Mouse (Mus musculus): ENCODE measurements around the gene Csf3. TPM values are rescaled to one million over a fixed set of nuclear protein-coding genes. Genes with fewer than 3 reads are reported as not detected.
A peak's percentile ranks its signal among the peaks of the same experiment; 100 is the strongest.

Csf3 gene
- polyA plus RNA-seq, 1 experiment, result 0.22 TPM

DNA sequence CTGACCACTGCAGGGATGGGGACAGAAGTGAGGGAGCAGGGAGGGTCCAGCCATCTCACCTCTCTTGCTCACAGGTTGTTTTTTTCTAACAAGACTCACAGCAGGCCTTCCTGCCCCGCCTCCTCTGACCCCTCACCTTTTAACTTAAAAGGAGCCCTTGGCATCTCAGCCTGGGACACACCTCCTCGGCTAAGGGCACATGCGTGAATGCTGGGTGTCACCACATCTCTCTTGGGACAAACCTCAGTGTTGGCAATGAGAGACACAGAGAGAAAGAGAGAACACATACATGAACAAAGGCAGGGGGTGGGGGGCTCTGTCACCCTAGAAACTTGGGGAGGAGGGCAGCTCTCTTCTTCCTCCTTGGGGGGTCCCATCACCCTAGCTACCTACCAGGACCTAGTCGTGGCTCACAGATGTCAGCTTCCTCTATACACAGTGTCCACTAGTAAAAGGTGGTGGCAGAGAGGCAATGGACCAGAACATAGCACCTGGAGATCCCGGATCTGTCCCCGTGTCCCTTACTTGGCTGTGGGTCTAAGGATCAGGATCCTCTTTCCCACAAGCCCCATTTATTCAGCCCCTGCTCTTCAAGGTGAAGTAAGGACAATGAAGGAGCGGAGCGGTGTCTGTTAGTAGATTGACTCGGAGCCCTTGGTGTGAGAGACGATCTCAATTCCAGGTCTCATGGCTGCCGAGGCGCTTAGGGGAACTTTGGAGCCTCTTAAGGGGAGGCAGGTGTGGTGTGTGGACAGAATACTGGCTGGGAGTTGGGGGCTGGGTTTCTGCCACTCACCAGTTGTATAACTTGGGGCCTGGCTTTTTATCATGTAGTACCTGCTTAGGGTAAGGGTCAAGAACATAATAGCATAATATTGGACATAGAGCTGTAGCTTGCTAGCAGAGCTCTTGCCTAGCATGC is 45.1 kb downstream of the Csf3 start:
- 0 out of 2 replicates have a peak overlapping the region, but pooled peaks have one; percentile 0 for H3K27ac ChIP-seq (ENCODE audit: control insufficient read depth, insufficient read depth, low read length)
- TF ChIP-seq CTCF (IDR thresholded peaks at IDR 0.05; ENCODE audit: borderline replicate concordance, control insufficient read depth, extremely low read depth, insufficient read depth, low read length, poor library complexity), result no peak
- TF ChIP-seq POLR2A (IDR thresholded peaks at IDR 0.05; ENCODE audit: control insufficient read depth, extremely low read depth, insufficient read depth, low read length, poor library complexity), result no peak
- 72% methylated on average over 12 of the region's 12 CpGs for WGBS
- H3K4me1 ChIP-seq (replicated peaks; ENCODE audit: control insufficient read depth, insufficient read depth, low read length), result peaks cover 68% of the 10 kb centered on the region
- no peaks in the 10 kb centered on the region for H3K36me3 ChIP-seq (ENCODE audit: control insufficient read depth, insufficient read depth, low read length)
- DNase-seq, result no peak
- no peaks in the 10 kb centered on the region for H3K27me3 ChIP-seq (ENCODE audit: control insufficient read depth, insufficient read depth, low read length)
- H3K4me3 ChIP-seq (ENCODE audit: control insufficient read depth, insufficient read depth, low read length), result no peak overlapping the region

DNA sequence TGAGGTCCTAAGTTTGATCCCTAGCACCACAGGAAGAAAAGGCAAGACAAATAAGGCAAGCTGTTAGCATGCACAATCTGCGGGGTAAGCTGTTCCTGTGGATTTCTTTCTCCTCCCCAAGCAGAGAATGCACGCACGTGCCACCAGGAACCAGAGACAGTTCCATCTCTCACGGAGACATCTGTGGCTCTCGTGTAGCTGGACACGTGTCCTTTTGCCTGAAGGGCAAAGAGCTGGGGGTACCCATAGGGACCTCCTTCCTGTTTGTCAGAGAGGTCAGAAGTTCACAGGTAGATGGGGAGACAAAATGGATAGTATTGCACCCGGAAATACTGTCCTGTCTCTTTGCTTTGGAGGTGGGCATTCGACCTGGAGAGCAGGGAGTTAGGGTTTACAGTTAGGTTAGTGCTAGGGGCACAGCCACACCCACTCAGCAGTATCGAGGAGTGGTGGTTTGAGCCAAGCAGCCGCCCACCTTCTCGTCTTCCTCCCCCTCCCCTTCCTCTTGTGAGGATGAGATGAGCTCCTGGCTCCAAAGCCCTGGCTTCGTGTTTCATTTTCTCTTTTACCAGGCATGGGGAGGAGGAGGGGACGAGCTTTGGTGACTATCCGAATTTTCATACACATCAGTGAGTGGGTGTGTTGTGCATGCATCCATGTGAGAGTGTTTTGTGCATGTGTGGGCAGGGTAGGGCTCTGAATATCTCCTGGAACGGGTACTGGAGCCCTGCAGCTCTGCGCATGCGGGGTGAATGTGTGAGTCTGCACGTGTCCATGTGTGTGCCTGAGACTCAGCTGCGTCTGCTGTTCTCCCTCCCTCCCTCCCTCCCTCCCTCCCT is 46.0 kb downstream of the Csf3 start:
- WGBS, result 1% methylated on average over 19 of the region's 19 CpGs
- Histone ChIP-seq H3K27ac (ENCODE audit: control insufficient read depth, insufficient read depth, low read length) (peak overlapping the region; percentile 72), H3K4me1 (replicated peaks; ENCODE audit: control insufficient read depth, insufficient read depth, low read length) (peaks cover 72% of the 10 kb centered on the region), H3K4me3 (ENCODE audit: control insufficient read depth, insufficient read depth, low read length) (peak overlapping the region; percentile 48), H3K27me3 (ENCODE audit: control insufficient read depth, insufficient read depth, low read length) (no peaks in the 10 kb centered on the region), H3K36me3 (ENCODE audit: control insufficient read depth, insufficient read depth, low read length) (no peaks in the 10 kb centered on the region)
- TF ChIP-seq CTCF (IDR thresholded peaks at IDR 0.05; ENCODE audit: borderline replicate concordance, control insufficient read depth, extremely low read depth, insufficient read depth, low read length, poor library complexity) (no peak), POLR2A (IDR thresholded peaks at IDR 0.05; ENCODE audit: control insufficient read depth, extremely low read depth, insufficient read depth, low read length, poor library complexity) (0 out of 2 replicates have a peak, but pooled peaks have one; percentile 16)
- peak; percentile 80 for DNase-seq

- no peaks in the 10 kb centered on the region for H3K27me3 ChIP-seq (ENCODE audit: control insufficient read depth, insufficient read depth, low read length)
- WGBS, result 16% methylated on average over 6 of the region's 6 CpGs
- no peak for TF ChIP-seq CTCF (IDR thresholded peaks at IDR 0.05; ENCODE audit: borderline replicate concordance, control insufficient read depth, extremely low read depth, insufficient read depth, low read length, poor library complexity)
- no peak for TF ChIP-seq POLR2A (IDR thresholded peaks at IDR 0.05; ENCODE audit: control insufficient read depth, extremely low read depth, insufficient read depth, low read length, poor library complexity)
- no peak for DNase-seq
- H3K4me3 ChIP-seq (ENCODE audit: control insufficient read depth, insufficient read depth, low read length), result no peak overlapping the region
- peak overlapping the region; percentile 70 for H3K27ac ChIP-seq (ENCODE audit: control insufficient read depth, insufficient read depth, low read length)
- H3K4me1 ChIP-seq (replicated peaks; ENCODE audit: control insufficient read depth, insufficient read depth, low read length), result peaks cover 67% of the 10 kb centered on the region
- H3K36me3 ChIP-seq (ENCODE audit: control insufficient read depth, insufficient read depth, low read length), result no peaks in the 10 kb centered on the region
Measured at GRCm38 (mm10) chr11:98747804-98748505, 46.9 kb downstream of the Csf3 start.

DNA sequence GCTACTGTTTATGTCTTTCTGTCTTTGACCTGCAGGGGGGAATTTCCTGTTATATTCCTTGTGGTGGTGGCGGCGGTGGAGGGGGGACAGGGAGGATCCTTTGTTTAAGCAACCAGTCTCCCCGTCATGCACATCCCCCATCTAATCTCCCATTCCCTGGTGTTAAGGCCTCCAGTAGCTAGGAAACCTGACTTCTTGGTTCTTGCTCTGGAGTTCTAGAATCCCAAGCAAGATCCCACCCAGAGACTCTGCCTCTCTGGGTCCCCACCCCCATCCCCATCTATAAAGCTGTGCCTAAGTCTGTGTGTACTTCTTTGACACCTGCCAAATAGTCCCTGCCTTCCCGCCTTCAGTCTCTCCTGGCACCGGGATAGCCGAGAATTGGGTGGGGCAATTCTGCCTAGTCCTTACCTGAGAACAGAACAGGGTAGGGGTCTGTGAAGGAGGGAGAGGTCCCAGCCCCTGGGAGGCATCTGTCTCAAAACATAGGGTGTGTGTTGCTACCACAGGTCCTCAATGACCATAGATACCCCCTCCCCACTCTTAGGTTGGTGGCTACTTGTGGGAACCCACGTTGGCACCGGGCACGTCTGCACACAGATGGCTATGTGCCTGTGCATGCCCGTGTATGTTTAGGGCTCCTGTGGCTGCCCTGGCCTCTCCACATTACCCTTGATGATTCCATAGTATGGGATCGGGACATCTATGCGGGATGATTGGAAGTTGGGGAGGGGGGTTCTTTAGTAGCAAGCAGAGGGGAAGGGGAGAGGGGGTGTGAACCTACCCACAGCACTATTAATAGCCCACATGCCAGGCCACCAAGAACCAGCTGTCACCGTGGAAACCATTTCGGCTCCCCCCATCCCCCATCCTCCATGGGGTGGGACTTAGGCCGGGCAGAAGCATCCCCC is 47.7 kb downstream of the Csf3 start:
- H3K4me3 ChIP-seq (ENCODE audit: control insufficient read depth, insufficient read depth, low read length), result no peak overlapping the region
- no peaks in the 10 kb centered on the region for H3K27me3 ChIP-seq (ENCODE audit: control insufficient read depth, insufficient read depth, low read length)
- 52% methylated on average over 15 of the region's 15 CpGs for WGBS
- no peaks in the 10 kb centered on the region for H3K36me3 ChIP-seq (ENCODE audit: control insufficient read depth, insufficient read depth, low read length)
- TF ChIP-seq CTCF (IDR thresholded peaks at IDR 0.05; ENCODE audit: borderline replicate concordance, control insufficient read depth, extremely low read depth, insufficient read depth, low read length, poor library complexity) (no peak), POLR2A (IDR thresholded peaks at IDR 0.05; ENCODE audit: control insufficient read depth, extremely low read depth, insufficient read depth, low read length, poor library complexity) (no peak)
- no peak for DNase-seq
- peaks cover 63% of the 10 kb centered on the region for H3K4me1 ChIP-seq (replicated peaks; ENCODE audit: control insufficient read depth, insufficient read depth, low read length)
- H3K27ac ChIP-seq (ENCODE audit: control insufficient read depth, insufficient read depth, low read length), result no peak overlapping the region

- no peaks in the 10 kb centered on the region for H3K27me3 ChIP-seq (ENCODE audit: control insufficient read depth, insufficient read depth, low read length)
- H3K4me3 ChIP-seq (ENCODE audit: control insufficient read depth, insufficient read depth, low read length), result no peak overlapping the region
- no peak overlapping the region for H3K27ac ChIP-seq (ENCODE audit: control insufficient read depth, insufficient read depth, low read length)
- no peak for TF ChIP-seq CTCF (IDR thresholded peaks at IDR 0.05; ENCODE audit: borderline replicate concordance, control insufficient read depth, extremely low read depth, insufficient read depth, low read length, poor library complexity)
- TF ChIP-seq POLR2A (IDR thresholded peaks at IDR 0.05; ENCODE audit: control insufficient read depth, extremely low read depth, insufficient read depth, low read length, poor library complexity), result no peak
- DNase-seq, result no peak
- H3K36me3 ChIP-seq (ENCODE audit: control insufficient read depth, insufficient read depth, low read length), result no peaks in the 10 kb centered on the region
- H3K4me1 ChIP-seq (replicated peaks; ENCODE audit: control insufficient read depth, insufficient read depth, low read length), result peaks cover 59% of the 10 kb centered on the region
- WGBS, result 94% methylated on average over 5 of the region's 5 CpGs
Measured at GRCm38 (mm10) chr11:98749716-98750115, 48.7 kb downstream of the Csf3 start.
